Mouse (Mus musculus): ENCODE measurements around the gene Prss36. TPM values are rescaled to one million over a fixed set of nuclear protein-coding genes. Genes with fewer than 3 reads are reported as not detected.
"Not testable (repeated sequence)": the region's sequence is repeated elsewhere in the genome, so short reads cannot be mapped to it uniquely, and the experiment has no call there.

Gene Prss36
- total RNA-seq, 2 experiments from 2014 or later = 8.5 to 9.8 TPM

- Histone ChIP-seq H3K27ac (no peak overlapping the region), H3K4me3 (no peak overlapping the region)
- DNase-seq (ENCODE audit: extremely low spot score in 1 of 2, low spot score in 2 of 2) = no peak
- intact Hi-C loops (cut with DNase I) = no loop called here
- TF ChIP-seq CTCF (IDR thresholded peaks at IDR 0.05) = no peak
These were observed 48.2 kb downstream of the Prss36 start for GRCm38 (mm10) chr7:127898179-127898956.

- Histone ChIP-seq H3K27ac (no peak overlapping the region), H3K4me3 (no peak overlapping the region)
- no peak for DNase-seq (ENCODE audit: extremely low spot score in 1 of 2, low spot score in 2 of 2)
- no peak for TF ChIP-seq CTCF (IDR thresholded peaks at IDR 0.05)
- intact Hi-C loops (cut with DNase I) = no loop called here
These were observed 49.0 kb downstream of the Prss36 start for GRCm38 (mm10) chr7:127897542-127897941.

GRCm38 (mm10) chr7:127896384-127896783 is 50.1 kb downstream of the Prss36 start:
- TF ChIP-seq CTCF (IDR thresholded peaks at IDR 0.05) = peak; percentile 76
- peak in 1 of 2 experiments; percentile 51 for DNase-seq (ENCODE audit: extremely low spot score in 1 of 2, low spot score in 2 of 2)
- intact Hi-C loops (cut with DNase I) = no loop called here
- no peak overlapping the region for H3K4me3 ChIP-seq
- no peak overlapping the region for H3K27ac ChIP-seq

- intact Hi-C loops (cut with DNase I); DNase-seq (ENCODE audit: extremely low spot score in 1 of 2, low spot score in 2 of 2): not testable (repeated sequence)
- peak overlapping the region; percentile 68 for H3K4me3 ChIP-seq
- peak overlapping the region; percentile 47; the same call in 1 of the 2 replicates for H3K27ac ChIP-seq
These were observed 50.6 kb downstream of the Prss36 start for GRCm38 (mm10) chr7:127895891-127896290.

GRCm38 (mm10) chr7:127895442-127895841 is 51.1 kb downstream of the Prss36 start, which contains the start of the genes Gm21974 and Vkorc1:
Gene Gm21974 (minus strand): TSS chr7:127895454.
Gene Vkorc1 (minus strand): TSS chr7:127895617.
- Histone ChIP-seq H3K27ac (peak within 1 kb of the TSS; percentile 78), H3K4me3 (peak within 1 kb of the TSS; percentile 68)
- intact Hi-C loops (cut with DNase I) = no loop called here
- TF ChIP-seq CTCF (IDR thresholded peaks at IDR 0.05) = peak; percentile 15
- DNase-seq (ENCODE audit: extremely low spot score in 1 of 2, low spot score in 2 of 2) = peak; percentile 89 to 93

GRCm38 (mm10) chr7:127894480-127894879 is 52.0 kb downstream of the Prss36 start:
- no peak for DNase-seq (ENCODE audit: extremely low spot score in 1 of 2, low spot score in 2 of 2)
- Histone ChIP-seq H3K4me3 (peak overlapping the region; percentile 68; the same call in 1 of the 2 replicates), H3K27ac (no peak overlapping the region)
- intact Hi-C loops (cut with DNase I) = no loop called here
- TF ChIP-seq CTCF (IDR thresholded peaks at IDR 0.05) = no peak

- Histone ChIP-seq H3K27ac (no peak within 1 kb of the TSS), H3K4me3 (no peak within 1 kb of the TSS)
- intact Hi-C loops (cut with DNase I) = no loop called here
- no peak for TF ChIP-seq CTCF (IDR thresholded peaks at IDR 0.05)
- DNase-seq (ENCODE audit: extremely low spot score in 1 of 2, low spot score in 2 of 2) = no peak
These were observed 55.7 kb downstream of the Prss36 start, which contains the start of gene Prss53 for GRCm38 (mm10) chr7:127890798-127891197. Gene Prss53 (minus strand): TSS chr7:127890970.

GRCm38 (mm10) chr7:127888821-127889220 is 57.7 kb downstream of the Prss36 start:
- no peak overlapping the region for H3K27ac ChIP-seq
- intact Hi-C loops (cut with DNase I) = no loop called here
- DNase-seq (ENCODE audit: extremely low spot score in 1 of 2, low spot score in 2 of 2) = no peak
- no peak overlapping the region for H3K4me3 ChIP-seq
- TF ChIP-seq CTCF (IDR thresholded peaks at IDR 0.05) = no peak

GRCm38 (mm10) chr7:127887781-127888180 is 58.7 kb downstream of the Prss36 start:
- no peak overlapping the region for H3K27ac ChIP-seq
- H3K4me3 ChIP-seq = no peak overlapping the region
- intact Hi-C loops (cut with DNase I) = no loop called here
- no peak for DNase-seq (ENCODE audit: extremely low spot score in 1 of 2, low spot score in 2 of 2)
- no peak for TF ChIP-seq CTCF (IDR thresholded peaks at IDR 0.05)

- DNase-seq (ENCODE audit: extremely low spot score in 1 of 2, low spot score in 2 of 2) = no peak
- intact Hi-C loops (cut with DNase I) = no loop called here
- H3K27ac ChIP-seq = no peak overlapping the region
- TF ChIP-seq CTCF (IDR thresholded peaks at IDR 0.05) = no peak
- H3K4me3 ChIP-seq = no peak overlapping the region
These were observed 59.3 kb downstream of the Prss36 start for GRCm38 (mm10) chr7:127887191-127887590.

GRCm38 (mm10) chr7:127886551-127886950 is 60.0 kb downstream of the Prss36 start:
- Histone ChIP-seq H3K27ac (no peak overlapping the region), H3K4me3 (no peak overlapping the region)
- no peak for DNase-seq (ENCODE audit: extremely low spot score in 1 of 2, low spot score in 2 of 2)
- no peak for TF ChIP-seq CTCF (IDR thresholded peaks at IDR 0.05)
- intact Hi-C loops (cut with DNase I) = no loop called here

- no peak overlapping the region for H3K27ac ChIP-seq
- TF ChIP-seq CTCF (IDR thresholded peaks at IDR 0.05) = no peak
- intact Hi-C loops (cut with DNase I) = no loop called here
- DNase-seq (ENCODE audit: extremely low spot score in 1 of 2, low spot score in 2 of 2) = peak in 1 of 2 experiments; percentile 36
- no peak overlapping the region for H3K4me3 ChIP-seq
These were observed 60.6 kb downstream of the Prss36 start for GRCm38 (mm10) chr7:127885951-127886350.

Other genes starting within 250 kb of the Prss36 start
- gene Bcl7c, start 237.8 kb downstream of the Prss36 start, total RNA-seq (2021) = 10 to 100 TPM; 32.7 to 39.9 TPM
- gene Ctf1, start 234.0 kb downstream of the Prss36 start, total RNA-seq (2021) = 1 to 10 TPM; 2.8 to 3.8 TPM
- not detected for gene Ctf2, start 214.6 kb downstream of the Prss36 start, total RNA-seq (2021)
- 10 to 100 TPM; 72.4 to 81.5 TPM for gene Fbxl19, start 202.2 kb downstream of the Prss36 start, total RNA-seq (2021)
- gene Orai3, start 176.9 kb downstream of the Prss36 start, total RNA-seq (2021) = 10 to 100 TPM; 19.8 to 21.8 TPM
- 10 to 100 TPM; 48.8 to 55.2 TPM for gene Setd1a, start 170.1 kb downstream of the Prss36 start, total RNA-seq (2021)
- 1 to 10 TPM; 4.2 to 4.3 TPM for gene Gm49388, start 161.1 kb downstream of the Prss36 start, total RNA-seq (2021)
- gene Hsd3b7, start 146.1 kb downstream of the Prss36 start, total RNA-seq (2021) = 1 to 10 TPM; 4.2 to 4.5 TPM
- 10 to 100 TPM; 85.7 to 98.9 TPM for gene Stx4a, start 122.4 kb downstream of the Prss36 start, total RNA-seq (2021)
- 100 to 1,000 TPM; 449 to 456 TPM for gene Stx1b, start 122.2 kb downstream of the Prss36 start, total RNA-seq (2021)
- gene Zfp646, start 70.5 kb downstream of the Prss36 start, total RNA-seq (2021) = 10 to 100 TPM; 34.2 to 34.6 TPM
- 10 to 100 TPM; 23.3 to 24.1 TPM for gene Zfp668, start 69.9 kb downstream of the Prss36 start, total RNA-seq (2021)
- gene Prss53, start 55.8 kb downstream of the Prss36 start, total RNA-seq (2021) = 1 to 10 TPM; 2.1 to 2.8 TPM
- gene Gm21974, start 51.3 kb downstream of the Prss36 start, total RNA-seq (2021) = not detected
- 10 to 100 TPM; 22.0 to 23.4 TPM for gene Vkorc1, start 51.1 kb downstream of the Prss36 start, total RNA-seq (2021)
- 10 to 100 TPM; 38.5 to 39.9 TPM for gene Bckdk, start 42.6 kb downstream of the Prss36 start, total RNA-seq (2021)
- 10 to 100 TPM; 34.7 to 35.4 TPM for gene Kat8, start 34.2 kb downstream of the Prss36 start, total RNA-seq (2021)
- under 1 TPM; 0.26 to 0.38 TPM for gene Prss8, start 16.6 kb downstream of the Prss36 start, total RNA-seq (2021)
- gene Fus, start 20.7 kb upstream of the Prss36 start, total RNA-seq (2021) = 100 to 1,000 TPM; 299 to 305 TPM
- gene Pycard, start 47.1 kb upstream of the Prss36 start, total RNA-seq (2021) = 1 to 10 TPM; 1.5 to 3.7 TPM
- 1 to 10 TPM; 1.0 to 1.1 TPM for gene Trim72, start 57.2 kb upstream of the Prss36 start, total RNA-seq (2021)
- gene Itgam, start 115.9 kb upstream of the Prss36 start, total RNA-seq (2021) = 10 to 100 TPM in 1 of 2 experiments, 1 to 10 TPM in 1; 9.2 to 10.9 TPM
- gene Gm49368, start 116.0 kb upstream of the Prss36 start, total RNA-seq (2021) = not detected
- gene Itgax, start 182.8 kb upstream of the Prss36 start, total RNA-seq (2021) = under 1 TPM in 1 of 2 experiments, not detected in 1; 0.07 TPM
- gene Itgad, start 207.7 kb upstream of the Prss36 start, total RNA-seq (2021) = not detected

Data from left cerebral cortex, adult 2 months (tissue).